Mouse (Mus musculus): ENCODE results near the gene Mindy1.

DNA sequence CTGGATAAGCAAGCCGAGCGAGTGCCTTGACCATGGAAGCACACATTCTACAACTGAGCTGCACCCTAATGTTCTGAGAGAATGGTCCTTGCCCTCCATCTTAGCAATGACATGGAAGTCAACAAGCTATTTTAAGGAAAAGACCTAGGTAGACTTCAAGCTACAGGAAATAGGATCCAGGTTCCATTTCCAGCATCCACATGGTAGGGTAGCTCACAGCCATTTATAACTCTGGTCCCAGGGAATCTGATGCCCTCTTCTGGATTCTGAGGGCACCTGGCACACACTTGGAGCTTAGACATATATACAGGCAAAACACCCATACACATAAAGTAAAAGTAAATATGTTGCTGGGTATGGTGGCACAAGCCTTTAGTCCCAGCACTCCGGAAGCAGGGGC is 15.1 kb upstream of the Mindy1 start:
- TF ChIP-seq POLR2A (IDR thresholded peaks at IDR 0.05; ENCODE audit: borderline replicate concordance, insufficient read depth, low read length) (no peak), CTCF (IDR thresholded peaks at IDR 0.05; ENCODE audit: borderline replicate concordance, insufficient read depth, low read depth, low read length) (no peak)

Data from cerebellum, adult 2 months (tissue).